Mouse (Mus musculus): ENCODE results near the gene Hsf2.

Hsf2 gene

DNA sequence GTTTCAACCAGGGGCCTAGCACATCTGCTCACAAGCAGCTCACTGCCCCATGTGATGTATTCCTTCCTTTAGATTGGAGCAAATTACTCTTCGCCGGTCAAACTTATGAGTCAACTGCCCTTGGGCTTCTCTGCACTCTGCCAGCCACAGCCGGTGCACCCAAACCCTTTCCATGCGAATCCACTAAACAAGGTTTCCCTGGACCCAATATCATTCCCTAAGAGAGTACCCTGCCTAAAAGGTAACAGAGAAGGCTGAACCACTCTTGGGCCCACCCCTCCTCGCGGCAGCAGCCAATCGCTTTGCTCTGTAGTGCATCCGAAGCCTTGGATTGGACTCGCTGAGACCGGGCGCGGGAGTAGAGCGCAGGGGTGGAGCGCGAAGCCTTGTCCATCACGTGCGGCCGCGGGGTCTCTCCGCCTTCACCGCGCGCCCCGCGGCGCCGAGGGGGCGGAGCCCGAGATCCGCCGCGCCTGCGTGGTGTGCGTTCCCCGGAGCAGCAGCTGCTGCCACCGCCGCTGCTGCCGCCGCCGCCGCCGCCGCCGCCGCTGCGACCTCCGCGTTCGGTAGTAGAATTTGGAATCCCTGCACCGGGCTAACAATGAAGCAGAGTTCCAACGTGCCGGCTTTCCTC is at the start of gene Hsf2:
Gene Hsf2, plus strand, starts transcription at position 478 of the 634 bp plus-strand sequence.
- DNase-seq, result peak; percentile 95

- DNase-seq, result no peak
Observed at GRCm38 (mm10) chr10:57437898-57438297, 48.3 kb upstream of the Hsf2 start.

DNA sequence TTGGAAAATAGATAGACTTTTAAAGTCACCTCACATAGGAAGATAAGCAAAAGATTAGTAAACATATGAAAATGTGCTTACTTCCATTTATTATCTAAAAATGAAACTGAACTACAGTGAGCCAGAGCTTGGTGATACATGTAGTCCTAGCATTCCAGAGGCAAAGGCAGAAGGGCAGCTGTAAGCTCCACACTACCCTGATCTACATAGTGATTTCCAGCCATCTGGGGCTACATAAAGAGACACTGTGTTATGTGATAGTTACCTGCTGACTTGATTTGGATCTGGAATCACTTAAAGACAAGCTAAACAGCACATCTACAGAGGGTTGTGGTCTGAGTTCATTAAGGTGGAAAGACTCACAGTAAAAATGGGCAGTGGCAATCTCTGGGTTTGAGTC is 45.1 kb upstream of the Hsf2 start:
- no peak for DNase-seq

DNA sequence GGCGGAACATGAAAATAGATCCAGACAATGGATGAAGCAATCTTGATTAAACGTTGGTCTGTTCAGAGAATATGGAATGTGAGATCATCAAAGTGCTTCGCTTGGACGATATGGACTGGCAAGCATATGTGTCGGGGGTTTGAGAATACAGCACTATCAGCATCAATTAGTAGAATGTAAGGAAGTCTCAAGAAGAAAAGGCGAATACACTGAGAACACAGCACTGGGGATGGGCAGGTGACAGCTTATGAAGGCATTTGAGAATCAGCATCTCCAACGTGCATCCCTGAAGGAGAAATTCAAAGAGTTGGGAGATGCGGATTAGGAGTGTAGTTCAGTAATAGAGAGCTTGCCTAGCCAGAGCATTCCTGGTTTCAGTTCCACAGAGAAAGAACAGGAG is 41.8 kb upstream of the Hsf2 start:
- no peak for DNase-seq

GRCm38 (mm10) chr10:57445655-57446054 is 40.5 kb upstream of the Hsf2 start:
- DNase-seq, result no peak

DNA sequence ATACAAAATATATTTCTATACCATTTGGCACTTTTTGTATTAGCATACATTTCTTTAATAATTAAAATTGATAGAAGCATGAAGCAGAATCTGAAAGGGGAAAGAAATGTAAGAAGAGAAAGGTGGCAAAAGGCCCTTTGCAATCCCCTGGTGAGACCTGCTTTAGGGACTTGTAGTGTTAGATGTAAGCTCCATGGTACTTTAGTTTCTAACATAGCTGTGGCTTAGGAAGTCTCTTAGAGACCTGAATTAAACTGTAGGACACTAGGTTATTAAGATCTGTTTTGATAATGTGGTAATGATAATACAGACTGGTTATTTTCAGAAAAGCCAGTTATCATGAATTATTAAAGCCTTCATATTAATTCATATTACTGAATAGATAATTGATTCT is 38.5 kb upstream of the Hsf2 start:
- DNase-seq, result no peak

GRCm38 (mm10) chr10:57448051-57448716 is 38.0 kb upstream of the Hsf2 start:
- peak; percentile 78 for DNase-seq

DNA sequence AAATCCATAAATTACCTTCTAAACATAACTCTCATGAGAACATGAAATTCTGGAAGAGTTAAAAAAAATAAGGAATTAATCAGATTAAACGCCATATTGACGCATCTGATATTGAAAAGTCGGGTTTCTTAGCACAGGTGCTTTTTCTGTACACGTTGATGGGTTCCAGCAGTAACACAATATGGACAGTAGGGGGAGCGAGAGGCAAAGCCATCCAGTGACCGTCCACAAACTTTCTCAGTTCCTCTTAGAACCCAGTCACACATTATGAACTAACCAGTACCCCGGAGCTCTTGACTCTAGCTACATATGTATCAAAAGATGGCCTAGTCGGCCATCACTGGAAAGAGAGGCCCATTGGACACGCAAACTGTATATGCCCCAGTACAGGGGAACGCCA is 22.9 kb upstream of the Hsf2 start:
- DNase-seq, result peak; percentile 37

GRCm38 (mm10) chr10:57465768-57466167 is 20.4 kb upstream of the Hsf2 start:
- no peak for DNase-seq

GRCm38 (mm10) chr10:57477121-57477843 is 8.9 kb upstream of the Hsf2 start:
- no peak for DNase-seq

DNA sequence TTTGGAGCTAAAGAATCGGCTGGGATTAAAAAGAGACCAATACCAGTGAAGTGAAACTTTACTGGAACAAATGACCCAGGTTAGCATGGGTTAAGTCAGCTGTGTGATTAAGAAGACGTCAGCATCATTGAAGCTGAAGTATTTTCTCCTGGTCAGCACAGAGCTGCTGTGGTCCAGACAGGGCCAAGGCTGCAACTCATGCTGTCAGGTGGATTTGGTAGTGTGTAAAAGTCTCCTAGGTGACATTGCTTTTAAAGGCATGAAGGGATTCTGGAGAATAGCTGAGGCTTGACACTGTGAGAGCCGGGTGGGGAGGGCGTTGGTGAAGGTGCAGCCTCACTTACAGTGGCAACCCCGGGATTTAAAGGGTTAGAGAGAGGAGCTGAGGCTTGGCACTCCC is 4.5 kb upstream of the Hsf2 start:
- no peak for DNase-seq

GRCm38 (mm10) chr10:57484741-57485140 is 1.4 kb upstream of the Hsf2 start:
- DNase-seq, result no peak

DNA sequence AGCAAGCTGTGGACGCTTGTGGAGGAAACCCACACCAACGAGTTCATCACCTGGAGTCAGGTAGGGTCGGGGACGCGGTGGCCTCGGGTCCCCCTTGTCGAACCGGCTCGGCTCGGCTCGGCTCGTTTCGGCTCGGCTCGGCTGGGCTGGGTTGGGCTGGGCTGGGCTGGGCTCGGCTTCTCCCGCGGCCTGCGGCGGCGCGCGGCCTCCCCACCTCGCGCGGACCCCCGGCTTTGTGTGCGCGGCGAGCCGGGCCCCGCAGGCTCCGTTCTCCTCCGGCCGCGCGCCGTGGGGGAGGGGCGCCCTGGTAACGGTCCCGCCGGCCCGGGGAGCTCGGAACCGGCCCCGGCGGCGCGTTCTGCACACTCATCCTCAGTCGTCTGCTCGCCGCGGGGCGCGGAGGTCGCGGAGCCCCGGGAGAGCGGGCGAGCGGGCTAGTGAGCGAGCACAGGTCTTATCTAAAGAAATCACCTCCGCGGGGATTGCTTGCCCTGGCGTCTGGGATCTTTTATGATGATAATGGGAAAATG is 422 bp downstream of the Hsf2 start:
- no peak for DNase-seq

GRCm38 (mm10) chr10:57487201-57487600 is 1.0 kb downstream of the Hsf2 start:
- DNase-seq, result peak; percentile 3

GRCm38 (mm10) chr10:57488591-57488990 is 2.4 kb downstream of the Hsf2 start:
- no peak for DNase-seq

GRCm38 (mm10) chr10:57492050-57492449 is 5.9 kb downstream of the Hsf2 start:
- DNase-seq, result no peak

DNA sequence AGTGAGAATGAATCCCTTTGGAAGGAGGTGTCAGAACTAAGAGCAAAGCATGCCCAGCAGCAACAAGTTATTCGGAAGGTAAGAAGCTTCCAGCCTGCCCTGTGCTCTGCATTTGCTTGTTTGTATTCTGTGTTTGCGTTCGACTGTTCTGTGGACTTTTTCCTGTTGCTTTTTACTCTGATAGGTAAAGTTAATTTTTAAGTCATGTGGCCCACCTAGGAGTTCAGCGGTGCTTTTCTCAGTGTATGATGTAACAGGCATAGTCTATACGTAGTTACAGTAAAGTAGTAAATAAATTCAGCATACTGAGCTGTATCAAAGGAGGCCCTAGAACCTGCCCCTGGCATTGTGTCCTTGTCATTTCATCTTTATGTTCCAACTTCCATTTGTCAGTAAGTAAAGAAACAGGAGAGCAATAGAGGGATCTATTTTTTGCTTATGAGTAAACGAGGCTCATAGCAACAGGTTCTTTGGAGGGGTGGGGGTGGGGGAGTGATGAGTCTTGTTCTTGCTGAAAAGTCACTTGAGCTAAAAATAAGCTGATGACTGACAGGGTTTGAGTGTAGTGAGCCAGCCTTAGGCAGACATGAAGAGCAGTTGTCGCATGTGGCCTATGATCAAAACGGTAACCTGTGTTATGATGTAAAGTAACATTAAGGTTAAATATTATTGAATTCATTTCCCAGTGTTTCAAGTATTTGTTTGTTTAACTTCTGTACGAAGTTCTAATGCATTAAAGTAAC is 13.4 kb downstream of the Hsf2 start:
- DNase-seq, result no peak

DNA sequence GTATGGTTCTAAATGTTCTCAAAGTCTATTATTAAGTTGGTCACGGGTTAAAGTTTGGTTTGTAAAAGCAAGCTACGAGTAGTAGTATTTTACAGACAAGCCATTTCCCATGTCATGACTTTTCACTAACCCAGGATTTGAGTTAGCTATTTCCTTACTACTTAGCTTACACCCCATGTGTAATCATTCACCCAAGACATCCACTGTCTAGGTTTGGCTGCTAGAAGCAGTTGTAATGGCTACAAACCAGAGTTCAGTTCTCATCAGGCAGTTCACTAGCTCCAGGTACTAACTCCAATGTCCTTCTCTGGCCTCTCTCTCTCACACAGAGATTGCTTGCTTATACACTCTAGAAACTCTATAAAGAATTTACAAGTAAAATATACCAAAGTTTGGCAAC is 28.4 kb downstream of the Hsf2 start:
- no peak for DNase-seq

DNA sequence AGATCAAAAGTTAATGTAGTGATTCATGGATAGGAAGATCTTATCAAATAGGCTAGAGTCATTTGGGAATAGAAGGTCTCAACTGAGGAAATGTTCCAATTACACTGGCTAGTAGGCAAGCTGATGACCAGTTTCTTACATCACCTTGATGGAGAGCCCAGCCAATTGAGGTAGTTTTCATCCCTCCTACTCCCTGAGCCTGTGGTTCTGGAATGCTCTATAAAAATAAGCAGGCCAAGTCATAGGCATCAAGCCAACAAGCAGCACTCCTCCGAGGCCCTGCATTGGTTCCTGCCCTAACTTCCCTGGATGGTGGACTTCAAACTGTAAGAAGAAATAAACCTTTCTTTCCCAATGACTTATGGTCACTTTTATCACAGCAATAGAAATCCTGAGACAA is 29.1 kb downstream of the Hsf2 start:
- DNase-seq, result no peak

DNA sequence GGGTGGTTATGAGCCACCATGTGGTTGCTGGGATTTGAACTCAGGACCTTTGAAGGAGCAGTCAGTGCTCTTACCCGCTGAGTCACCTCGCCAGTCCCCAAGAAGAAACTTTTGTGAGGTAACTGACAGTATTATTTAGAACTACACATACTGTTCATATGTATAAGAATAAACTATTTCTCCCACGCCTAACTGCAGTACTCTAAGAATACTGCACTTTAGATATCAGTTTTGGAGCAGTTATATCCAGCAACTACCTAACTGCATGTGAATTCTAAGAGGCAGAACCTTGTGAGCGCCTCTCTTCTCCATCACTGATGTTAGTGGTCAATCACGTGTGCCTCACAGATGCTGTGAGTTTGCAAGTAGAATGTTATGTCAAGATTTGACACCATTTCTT is 40.3 kb downstream of the Hsf2 start:
- no peak for DNase-seq

- no peak for DNase-seq
Observed at GRCm38 (mm10) chr10:57531076-57531475, 44.9 kb downstream of the Hsf2 start.

- DNase-seq, result no peak
Observed at GRCm38 (mm10) chr10:57531616-57532217, 45.5 kb downstream of the Hsf2 start.
